In the genomic region with DNA sequence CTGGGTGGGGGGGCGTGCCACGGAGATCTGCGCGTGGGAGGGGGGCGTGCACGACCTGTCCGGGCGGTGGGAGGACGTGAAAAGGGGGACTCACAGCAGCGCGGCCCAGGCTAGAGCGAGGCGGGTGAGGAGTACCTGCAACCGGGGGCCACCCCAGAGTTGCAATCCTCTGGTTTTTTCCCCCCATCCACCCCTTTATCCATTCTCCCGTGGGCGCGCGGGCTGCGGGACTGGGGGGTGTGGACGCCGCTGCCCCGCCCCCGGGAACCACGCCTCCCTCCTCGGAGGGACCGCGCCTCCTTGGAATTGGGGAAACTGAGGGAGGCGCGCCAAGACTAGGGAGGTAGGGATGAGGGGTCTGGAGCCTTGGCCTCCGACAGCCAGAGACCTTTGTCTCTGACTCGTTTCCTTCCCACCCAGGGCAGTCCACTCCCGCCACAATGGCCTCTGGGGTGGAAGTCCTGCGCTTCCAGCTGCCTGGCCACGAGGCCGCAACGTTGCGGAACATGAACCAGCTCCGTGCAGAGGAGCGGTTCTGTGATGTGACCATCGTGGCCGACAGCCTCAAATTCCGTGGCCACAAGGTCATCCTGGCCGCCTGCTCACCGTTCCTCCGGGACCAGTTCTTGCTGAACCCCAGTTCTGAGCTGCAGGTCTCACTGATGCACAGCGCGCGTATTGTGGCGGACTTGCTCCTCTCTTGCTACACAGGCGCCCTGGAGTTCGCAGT, we compare ENCODE assay signal across 8 mouse cellular contexts. TPM values are rescaled to one million over a fixed set of nuclear protein-coding genes. Genes with fewer than 3 reads are reported as not detected.
A peak's percentile ranks its signal among the peaks of the same experiment; 100 is the strongest.
DNase-seq lines count a peak whose midpoint lies in the region; ATAC-seq and TF ChIP-seq lines count a peak whose summit lies in the region.

No protein-coding gene starts in this region.

- TF ChIP-seq EP300 in liver, embryonic 14.5 days (IDR thresholded peaks at IDR 0.05; ENCODE audit: low read depth): no peak

- peak; percentile 38 to 56 for DNase-seq in thymus, adult 18-20 months
- DNase-seq in thymus, postnatal 0 days (ENCODE audit: low spot score): no peak
- peak; percentile 44 for DNase-seq in embryo, embryonic 10.5 days (ENCODE audit: low spot score)
- no peak for DNase-seq in liver, embryonic 14.5 days (ENCODE audit: low read depth in 3 of 3, low spot score in 3 of 3)

- ATAC-seq in heart, embryonic 11.5 days (replicated peaks; ENCODE audit: insufficient number of reproducible peaks, low FRiP score, low TSS enrichment): peak; percentile 6; the same call in 1 of the 2 replicates
- peak; percentile 21 for ATAC-seq in kidney, embryonic 14.5 days (ENCODE audit: low FRiP score, low TSS enrichment)
- no peak for ATAC-seq in liver, embryonic 14.5 days (ENCODE audit: insufficient read depth)
- peak; percentile 54 for ATAC-seq in neural tube, embryonic 13.5 days (ENCODE audit: low read depth)
- ATAC-seq in megakaryocyte-erythroid progenitor cell, adult 5-6 weeks (replicated peaks; ENCODE audit: low FRiP score, low TSS enrichment, poor library complexity, severe bottlenecking): no peak

- no peaks in the 10 kb centered on the region for H3K27me3 ChIP-seq in heart, embryonic 11.5 days (ENCODE audit: control insufficient read depth, insufficient read depth, low read length)
- no peaks in the 10 kb centered on the region for H3K27me3 ChIP-seq in kidney, embryonic 14.5 days (ENCODE audit: control insufficient read depth, insufficient read depth, low read length)
- H3K27me3 ChIP-seq in liver, embryonic 14.5 days (ENCODE audit: control insufficient read depth, insufficient read depth, low read length): no peaks in the 10 kb centered on the region
- H3K27me3 ChIP-seq in neural tube, embryonic 13.5 days: no peaks in the 10 kb centered on the region

- peaks cover 29% of the 10 kb centered on the region for H3K4me1 ChIP-seq in heart, embryonic 11.5 days (ENCODE audit: control insufficient read depth, insufficient read depth, low read length)
- peaks cover 10% of the 10 kb centered on the region for H3K4me1 ChIP-seq in kidney, embryonic 14.5 days (ENCODE audit: control insufficient read depth, insufficient read depth, low read length)
- H3K4me1 ChIP-seq in liver, embryonic 14.5 days (replicated peaks; ENCODE audit: control insufficient read depth in 2 of 2, insufficient read depth in 2 of 2, low read length in 1 of 2): peaks cover 9 to 18% of the 10 kb centered on the region in 2 experiments
- peaks cover 41% of the 10 kb centered on the region for H3K4me1 ChIP-seq in neural tube, embryonic 13.5 days (replicated peaks)

- peak overlapping the region; percentile 92 for H3K4me2 ChIP-seq in heart, embryonic 11.5 days
- peak overlapping the region; percentile 79 for H3K4me2 ChIP-seq in kidney, embryonic 14.5 days (replicated peaks; ENCODE audit: low read depth, low read length)
- peak overlapping the region; percentile 96 for H3K4me2 ChIP-seq in liver, embryonic 14.5 days (ENCODE audit: low read depth)
- H3K4me2 ChIP-seq in neural tube, embryonic 13.5 days: peak overlapping the region; percentile 94

- no peaks in the 10 kb centered on the region for H3K9me3 ChIP-seq in heart, embryonic 11.5 days (replicated peaks; ENCODE audit: control insufficient read depth, low read length)
- H3K9me3 ChIP-seq in kidney, embryonic 14.5 days (ENCODE audit: control insufficient read depth, low read length): no peaks in the 10 kb centered on the region
- no peaks in the 10 kb centered on the region for H3K9me3 ChIP-seq in liver, embryonic 14.5 days (ENCODE audit: control insufficient read depth, low read length)
- no peaks in the 10 kb centered on the region for H3K9me3 ChIP-seq in neural tube, embryonic 13.5 days

- TF ChIP-seq CTCF in liver, embryonic 14.5 days (IDR thresholded peaks at IDR 0.05; ENCODE audit: low read depth): no peak

- 10% methylated on average over 51 of the region's 51 CpGs for WGBS in heart, embryonic 11.5 days (ENCODE audit: insufficient replicate concordance)
- WGBS in kidney, embryonic 14.5 days: 6% methylated on average over 49 of the region's 51 CpGs
- 17% methylated on average over 48 of the region's 51 CpGs for WGBS in liver, embryonic 14.5 days (ENCODE audit: insufficient replicate concordance)
- WGBS in neural tube, embryonic 13.5 days: 7% methylated on average over 49 of the region's 51 CpGs

- H3K9ac ChIP-seq in heart, embryonic 11.5 days (ENCODE audit: low read depth, low read length): peak overlapping the region; percentile 96
- H3K9ac ChIP-seq in kidney, embryonic 14.5 days (ENCODE audit: low read depth, low read length): peak overlapping the region; percentile 78
- peak overlapping the region; percentile 75 for H3K9ac ChIP-seq in liver, embryonic 14.5 days (replicated peaks)
- peak overlapping the region; percentile 93 for H3K9ac ChIP-seq in neural tube, embryonic 13.5 days

- peak overlapping the region; percentile 95 for H3K4me3 ChIP-seq in heart, embryonic 11.5 days (ENCODE audit: low read depth, low read length)
- H3K4me3 ChIP-seq in kidney, embryonic 14.5 days (ENCODE audit: low read length): peak overlapping the region; percentile 53
- peak overlapping the region; percentile 56 to 68 for H3K4me3 ChIP-seq in liver, embryonic 14.5 days (ENCODE audit: insufficient read depth in 1 of 2, low read depth in 2 of 2, low read length in 2 of 2)
- H3K4me3 ChIP-seq in neural tube, embryonic 13.5 days: peak overlapping the region; percentile 80

- H3K36me3 ChIP-seq in heart, embryonic 11.5 days (ENCODE audit: control insufficient read depth, insufficient read depth, low read length): peaks cover 9% of the 10 kb centered on the region
- peaks cover 7% of the 10 kb centered on the region for H3K36me3 ChIP-seq in kidney, embryonic 14.5 days (ENCODE audit: control insufficient read depth, insufficient read depth, low read length)
- no peaks in the 10 kb centered on the region for H3K36me3 ChIP-seq in liver, embryonic 14.5 days (replicated peaks; ENCODE audit: control insufficient read depth, insufficient read depth, low read depth)
- H3K36me3 ChIP-seq in neural tube, embryonic 13.5 days: peaks cover 8% of the 10 kb centered on the region

- peak overlapping the region; percentile 89 for H3K27ac ChIP-seq in heart, embryonic 11.5 days (ENCODE audit: low read depth, low read length)
- H3K27ac ChIP-seq in kidney, embryonic 14.5 days (ENCODE audit: low read depth, low read length): peak overlapping the region; percentile 75
- H3K27ac ChIP-seq in liver, embryonic 14.5 days: peak overlapping the region; percentile 50
- H3K27ac ChIP-seq in neural tube, embryonic 13.5 days (replicated peaks): peak overlapping the region; percentile 95

RNA-seq across cellular contexts. Expression of a gene that starts 3.1 kb away (rescaled TPM):
- 7.6 TPM in 2 replicates for polyA plus RNA-seq in thymus, postnatal 0 days (2015; fragmentation: Nextera tagmentation; extraction: Ambion mirVana)
- polyA plus RNA-seq in heart, embryonic 11.5 days (2014; fragmentation: Nextera tagmentation; extraction: Ambion mirVana): 0.70 and 0.94 TPM in 2 replicates
- 1.7 and 1.9 TPM in 2 replicates for polyA plus RNA-seq in kidney, embryonic 14.5 days (2014; fragmentation: Nextera tagmentation; extraction: Ambion mirVana)
- 14.6 and 15.6 TPM in 2 replicates for polyA plus RNA-seq in liver, embryonic 14.5 days (2012; rRNA removed)
- 14.1 and 15.8 TPM in 2 replicates for polyA plus RNA-seq in liver, embryonic 14.5 days (2014; fragmentation: Nextera tagmentation; extraction: Ambion mirVana)
- 0.99 and 2.1 TPM in 2 replicates for polyA plus RNA-seq in neural tube, embryonic 13.5 days (2015; fragmentation: Nextera tagmentation; extraction: Ambion mirVana)
- 8.6 TPM in 1 of 2 replicates, not detected in the other for total RNA-seq in megakaryocyte-erythroid progenitor cell, adult 5-6 weeks (2014; fragmentation: Nextera tagmentation)
- 5.7 and 7.4 TPM in 2 replicates for total RNA-seq in megakaryocyte-erythroid progenitor cell, adult 5-6 weeks (2017)

RNA-seq across cellular contexts. Expression of a gene that starts 3.3 kb away (rescaled TPM):
- 38.6 and 47.9 TPM in 2 replicates for polyA plus RNA-seq in thymus, postnatal 0 days (2015; fragmentation: Nextera tagmentation; extraction: Ambion mirVana)
- 32.4 and 42.3 TPM in 2 replicates for polyA plus RNA-seq in heart, embryonic 11.5 days (2014; fragmentation: Nextera tagmentation; extraction: Ambion mirVana)
- 70.5 and 76.9 TPM in 2 replicates for polyA plus RNA-seq in kidney, embryonic 14.5 days (2014; fragmentation: Nextera tagmentation; extraction: Ambion mirVana)
- 28.5 and 29.7 TPM in 2 replicates for polyA plus RNA-seq in liver, embryonic 14.5 days (2012; rRNA removed)
- polyA plus RNA-seq in liver, embryonic 14.5 days (2014; fragmentation: Nextera tagmentation; extraction: Ambion mirVana): 10.2 TPM in 2 replicates
- 86.8 and 88.7 TPM in 2 replicates for polyA plus RNA-seq in neural tube, embryonic 13.5 days (2015; fragmentation: Nextera tagmentation; extraction: Ambion mirVana)
- 86.2 and 86.5 TPM in 2 replicates for total RNA-seq in megakaryocyte-erythroid progenitor cell, adult 5-6 weeks (2014; fragmentation: Nextera tagmentation)
- total RNA-seq in megakaryocyte-erythroid progenitor cell, adult 5-6 weeks (2017): 72.7 and 83.8 TPM in 2 replicates

RNA-seq across cellular contexts. Expression of a gene that starts 13.1 kb away (rescaled TPM):
- not detected in 2 replicates for polyA plus RNA-seq in thymus, postnatal 0 days (2015; fragmentation: Nextera tagmentation; extraction: Ambion mirVana)
- not detected in 2 replicates for polyA plus RNA-seq in heart, embryonic 11.5 days (2014; fragmentation: Nextera tagmentation; extraction: Ambion mirVana)
- not detected in 2 replicates for polyA plus RNA-seq in kidney, embryonic 14.5 days (2014; fragmentation: Nextera tagmentation; extraction: Ambion mirVana)
- polyA plus RNA-seq in liver, embryonic 14.5 days (2012; rRNA removed): 0.02 TPM in 2 replicates
- polyA plus RNA-seq in liver, embryonic 14.5 days (2014; fragmentation: Nextera tagmentation; extraction: Ambion mirVana): not detected in 2 replicates
- polyA plus RNA-seq in neural tube, embryonic 13.5 days (2015; fragmentation: Nextera tagmentation; extraction: Ambion mirVana): not detected in 2 replicates
- total RNA-seq in megakaryocyte-erythroid progenitor cell, adult 5-6 weeks (2014; fragmentation: Nextera tagmentation): not detected in 2 replicates
- total RNA-seq in megakaryocyte-erythroid progenitor cell, adult 5-6 weeks (2017): not detected in 2 replicates

RNA-seq across cellular contexts. Expression of a gene that starts 15.7 kb away (rescaled TPM):
- 1.6 and 1.7 TPM in 2 replicates for polyA plus RNA-seq in thymus, postnatal 0 days (2015; fragmentation: Nextera tagmentation; extraction: Ambion mirVana)
- polyA plus RNA-seq in heart, embryonic 11.5 days (2014; fragmentation: Nextera tagmentation; extraction: Ambion mirVana): 0.52 and 0.59 TPM in 2 replicates
- polyA plus RNA-seq in kidney, embryonic 14.5 days (2014; fragmentation: Nextera tagmentation; extraction: Ambion mirVana): 2.1 and 3.7 TPM in 2 replicates
- 5.1 and 6.2 TPM in 2 replicates for polyA plus RNA-seq in liver, embryonic 14.5 days (2012; rRNA removed)
- 0.10 and 0.14 TPM in 2 replicates for polyA plus RNA-seq in liver, embryonic 14.5 days (2014; fragmentation: Nextera tagmentation; extraction: Ambion mirVana)
- 9.5 and 10.4 TPM in 2 replicates for polyA plus RNA-seq in neural tube, embryonic 13.5 days (2015; fragmentation: Nextera tagmentation; extraction: Ambion mirVana)
- total RNA-seq in megakaryocyte-erythroid progenitor cell, adult 5-6 weeks (2014; fragmentation: Nextera tagmentation): 8.0 and 9.4 TPM in 2 replicates
- 4.7 and 10.1 TPM in 2 replicates for total RNA-seq in megakaryocyte-erythroid progenitor cell, adult 5-6 weeks (2017)

RNA-seq across cellular contexts. Expression of a gene that starts 19.3 kb away (rescaled TPM):
- 0.57 and 0.81 TPM in 2 replicates for polyA plus RNA-seq in thymus, postnatal 0 days (2015; fragmentation: Nextera tagmentation; extraction: Ambion mirVana)
- 0.10 and 0.13 TPM in 2 replicates for polyA plus RNA-seq in heart, embryonic 11.5 days (2014; fragmentation: Nextera tagmentation; extraction: Ambion mirVana)
- polyA plus RNA-seq in kidney, embryonic 14.5 days (2014; fragmentation: Nextera tagmentation; extraction: Ambion mirVana): 5.4 and 7.7 TPM in 2 replicates
- 1.0 and 1.6 TPM in 2 replicates for polyA plus RNA-seq in liver, embryonic 14.5 days (2012; rRNA removed)
- 2.5 and 2.7 TPM in 2 replicates for polyA plus RNA-seq in liver, embryonic 14.5 days (2014; fragmentation: Nextera tagmentation; extraction: Ambion mirVana)
- not detected in 2 replicates for polyA plus RNA-seq in neural tube, embryonic 13.5 days (2015; fragmentation: Nextera tagmentation; extraction: Ambion mirVana)
- not detected in 2 replicates for total RNA-seq in megakaryocyte-erythroid progenitor cell, adult 5-6 weeks (2014; fragmentation: Nextera tagmentation)
- not detected in 2 replicates for total RNA-seq in megakaryocyte-erythroid progenitor cell, adult 5-6 weeks (2017)

Comparison
In these comparisons a context has a peak if more than half of its experiments do, and no peak if none do; other contexts are left out.
1. DNase-seq: peak in thymus, adult 18-20 months (2 of 2) and embryo, embryonic 10.5 days (single experiment); none in thymus, postnatal 0 days (single experiment) and liver, embryonic 14.5 days (0 of 3).
2. ATAC-seq: peak in heart, embryonic 11.5 days (single experiment), kidney, embryonic 14.5 days (single experiment) and neural tube, embryonic 13.5 days (single experiment); none in liver, embryonic 14.5 days (single experiment) and megakaryocyte-erythroid progenitor cell, adult 5-6 weeks (single experiment).
3. Peak in every context shown above with its lines, with median percentiles within 50 percentile points of each other: H3K27ac ChIP-seq, H3K4me2 ChIP-seq, H3K4me3 ChIP-seq and H3K9ac ChIP-seq.